ENCODE assay signal across 1 mouse cellular context in the genomic region with DNA sequence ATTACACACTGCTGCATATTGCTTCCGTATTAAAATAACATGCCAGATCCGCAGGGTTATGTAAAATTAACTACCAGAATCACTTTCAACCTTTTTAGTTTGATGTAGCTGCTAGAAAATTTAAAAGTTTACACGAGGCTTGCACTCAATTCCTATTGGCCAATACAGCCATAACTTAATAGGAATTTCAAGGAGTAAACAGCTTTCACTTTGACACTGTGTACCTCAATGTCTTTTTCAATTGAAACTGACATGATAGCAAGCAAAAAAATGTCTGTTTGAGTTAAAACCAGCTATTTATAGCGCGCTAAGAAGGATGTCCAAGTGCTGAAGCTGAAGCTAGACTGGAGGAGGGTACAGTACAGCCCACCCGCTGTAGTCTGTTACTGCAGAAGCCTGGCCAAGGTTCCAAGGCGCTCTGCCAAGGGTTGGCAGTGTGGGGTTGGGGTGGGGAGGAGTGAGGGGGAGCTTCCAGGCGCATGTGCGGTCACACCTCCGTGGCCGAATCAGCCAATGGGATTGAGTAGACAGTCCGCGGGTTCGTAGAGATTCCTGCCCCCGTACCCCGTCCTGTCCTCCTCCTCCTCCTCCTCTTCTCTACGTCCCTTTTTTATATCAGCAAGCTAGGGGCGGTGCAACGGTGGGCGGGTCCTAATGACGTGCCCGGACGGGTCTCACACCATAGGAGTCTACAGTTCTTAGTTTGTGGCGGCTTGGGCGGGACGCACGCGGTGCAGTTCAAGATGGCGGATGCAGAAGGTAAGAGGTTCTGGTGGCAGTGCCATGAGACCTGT.
TF ChIP-seq lines count a peak whose summit lies in the region.

Gene Dkc1, plus strand, starts transcription at position 486 of the 794 bp plus-strand sequence.

TF ChIP-seq in myocyte, 11 proteins besides CTCF, POLR2A, EP300 and RAD21 (continued from another document):
- TF ChIP-seq CEBPB (IDR thresholded peaks at IDR 0.05; ENCODE audit: insufficient read depth, poor library complexity, severe bottlenecking) (no peak), SRF (IDR thresholded peaks at IDR 0.05; ENCODE audit: control insufficient read depth, insufficient read length, low read depth) (peak; percentile 19), MYOG (IDR thresholded peaks at IDR 0.05; ENCODE audit: control insufficient read depth in 1 of 3, insufficient read depth in 1 of 3, insufficient read length in 2 of 3, low read depth in 2 of 3) (no peak)
